Mouse (Mus musculus) heart, embryonic 10.5 days (tissue): ENCODE results near the gene Psmb3. TPM values are rescaled to one million over a fixed set of nuclear protein-coding genes. Genes with fewer than 3 reads are reported as not detected.
A peak's percentile ranks its signal among the peaks of the same experiment; 100 is the strongest.

Experiments used
- DNase-seq: peaks from one replicate; pipeline ENCODE4 v3.0.0-alpha.2; 2017; ENCODE audit warnings: low spot score
- H3K27ac ChIP-seq: fragments of 300-500 bp; sonication (generic); 2 replicates; pipeline ENCODE4 v1.5.1; 2016; ENCODE audit warnings: mild to moderate bottlenecking
- H3K27me3 ChIP-seq: fragments of 300-500 bp; sonication (generic); 2 replicates; pipeline ENCODE4 v1.6.1; 2016; ENCODE audit warnings: mild to moderate bottlenecking; ENCODE audit not compliant: poor library complexity, insufficient read depth, severe bottlenecking
- H3K36me3 ChIP-seq: fragments of 300-500 bp; sonication (generic); 2 replicates; pipeline ENCODE4 v1.6.1; 2016; ENCODE audit warnings: mild to moderate bottlenecking, moderate library complexity
- H3K4me1 ChIP-seq: fragments of 300-500 bp; sonication (generic); 2 replicates; pipeline ENCODE4 v1.6.1; 2016; ENCODE audit warnings: mild to moderate bottlenecking
- H3K4me3 ChIP-seq: fragments of 300-500 bp; sonication (generic); 2 replicates; pipeline ENCODE4 v1.5.1; 2016; ENCODE audit warnings: mild to moderate bottlenecking, moderate library complexity
- H3K9me3 ChIP-seq: fragments of 300-500 bp; sonication (generic); 2 replicates; pipeline ENCODE4 v1.6.1; 2016; ENCODE audit warnings: mild to moderate bottlenecking, moderate library complexity
- WGBS: fragments of 180-500 bp; shearing (Covaris S2); methylation state at CpG from one replicate; pipeline ENCODE4 v1.1.7; 2016; 5-methylcytosine and 5-hydroxymethylcytosine counted together
- polyA plus RNA-seq: library from polyadenylated mRNA; unstranded; fragments of >200 nt; fragmentation: Nextera tagmentation; extraction: Ambion mirVana; gene quantifications from 2 replicates; pipeline ENCODE4 v1.2.1, GENCODE M21; 2016

Psmb3 gene
- polyA plus RNA-seq, 1 experiment from 2014 or later = 557 TPM

DNA sequence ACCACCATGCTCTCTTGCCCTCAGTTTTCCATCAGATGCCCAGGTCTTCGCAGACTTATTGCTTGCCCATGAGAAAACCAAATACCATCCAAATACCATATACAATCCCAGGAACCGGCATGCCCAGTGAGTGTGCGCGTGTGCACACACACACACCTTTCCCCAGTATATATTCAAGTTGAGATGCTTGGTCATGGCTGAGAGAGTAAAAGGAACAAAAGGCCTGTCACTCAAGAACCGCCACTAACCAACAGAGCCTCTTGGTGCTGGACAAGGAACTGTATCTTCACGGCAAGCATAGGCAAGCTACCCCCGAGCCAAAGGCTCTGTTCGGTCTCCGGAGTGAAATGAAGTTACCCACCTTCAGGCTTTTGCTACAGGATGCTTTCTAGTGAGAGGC is 39.4 kb downstream of the Psmb3 start:
- no peak overlapping the region for H3K27ac ChIP-seq
- no peak overlapping the region; the same call in 1 of the 2 replicates for H3K4me3 ChIP-seq
- H3K36me3 ChIP-seq = peaks cover 15% of the 10 kb centered on the region

DNA sequence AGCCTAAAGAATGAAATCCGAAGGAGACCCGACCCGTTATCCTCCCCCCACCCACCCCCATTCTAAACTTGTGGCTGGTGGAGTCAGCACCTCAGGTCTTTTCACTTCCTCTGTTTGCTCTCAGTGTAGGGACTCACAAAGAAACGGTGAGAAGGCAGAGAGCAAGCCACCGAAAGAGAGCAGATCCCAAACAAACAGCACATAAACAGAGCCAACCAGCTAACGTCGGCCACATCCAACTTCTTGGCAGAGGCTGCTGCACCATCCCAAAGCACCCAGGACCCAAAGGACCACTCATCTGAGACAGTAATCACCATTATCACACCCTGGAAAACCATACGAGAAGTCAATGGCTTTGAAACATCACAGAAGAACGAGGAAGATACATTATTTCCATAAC is 40.2 kb downstream of the Psmb3 start:
- Histone ChIP-seq H3K9me3 (no peaks in the 10 kb centered on the region), H3K27ac (0 out of 2 replicates have a peak overlapping the region, but pooled peaks have one; percentile 42)
- 40% methylated on average over 9 of the region's 9 CpGs for WGBS

More for the DNA sequence above, 39.4 kb downstream of the Psmb3 start:
- H3K27me3 ChIP-seq = no peaks in the 10 kb centered on the region
- peaks cover 27% of the 10 kb centered on the region for H3K4me1 ChIP-seq
- no peaks in the 10 kb centered on the region for H3K9me3 ChIP-seq
- WGBS = 86% methylated on average over 9 of the region's 9 CpGs
- DNase-seq = no peak

GRCm38 (mm10) chr11:97744063-97744717 is 41.0 kb downstream of the Psmb3 start, which contains the start of gene Pip4k2b:
TSS of gene Pip4k2b (minus strand) at chr11:97744704.
- under 1% methylated on average over 62 of the region's 63 CpGs for WGBS
- peaks cover 30% of the 10 kb centered on the region for H3K36me3 ChIP-seq
- peak within 1 kb of the TSS; percentile 99 for H3K27ac ChIP-seq
- no peaks in the 10 kb centered on the region for H3K9me3 ChIP-seq
- no peak for DNase-seq
- no peaks in the 10 kb centered on the region for H3K27me3 ChIP-seq
- H3K4me3 ChIP-seq = peak within 1 kb of the TSS; percentile 91
- H3K4me1 ChIP-seq = peaks cover 27% of the 10 kb centered on the region

More for the DNA sequence above, 40.2 kb downstream of the Psmb3 start:
- peak overlapping the region; percentile 91 for H3K4me3 ChIP-seq
- peaks cover 27% of the 10 kb centered on the region for H3K4me1 ChIP-seq
- peaks cover 23% of the 10 kb centered on the region for H3K36me3 ChIP-seq
- no peaks in the 10 kb centered on the region for H3K27me3 ChIP-seq
- DNase-seq = no peak

DNA sequence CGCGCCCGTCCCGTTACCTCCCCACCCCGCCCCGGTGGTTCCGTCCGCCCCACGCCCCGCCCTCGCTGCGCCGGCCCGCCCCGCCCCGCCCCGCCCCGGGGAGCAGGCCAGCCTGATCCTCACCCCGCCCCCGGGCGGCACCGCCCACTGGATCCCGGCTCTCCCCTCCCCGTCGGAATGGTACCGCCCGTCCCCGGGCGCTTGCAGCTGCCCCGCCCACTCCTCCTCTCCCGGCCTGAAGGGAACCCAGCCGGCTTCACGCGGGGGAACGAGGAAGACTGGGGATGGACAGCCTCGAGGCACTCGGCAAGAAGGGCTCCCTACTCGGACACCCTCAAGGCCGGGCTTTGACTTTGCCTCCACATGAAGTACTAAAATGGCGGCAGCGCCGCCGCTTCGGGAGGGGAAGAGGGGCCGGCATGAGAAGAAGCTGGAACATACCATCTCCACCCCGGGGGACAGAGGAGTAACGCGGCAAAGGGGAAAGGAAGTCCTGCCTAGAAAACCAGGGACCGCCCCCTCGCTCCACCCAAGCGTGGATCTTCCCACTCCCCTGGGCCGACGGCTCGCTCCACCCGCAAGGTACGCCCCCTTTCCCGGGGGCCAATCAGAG is 41.6 kb downstream of the Psmb3 start:
- peak; percentile 99 for DNase-seq
- no peaks in the 10 kb centered on the region for H3K27me3 ChIP-seq
- H3K27ac ChIP-seq = peak overlapping the region; percentile 99
- 1% methylated on average over 39 of the region's 57 CpGs for WGBS
- no peaks in the 10 kb centered on the region for H3K9me3 ChIP-seq
- peaks cover 27% of the 10 kb centered on the region for H3K4me1 ChIP-seq
- peaks cover 36% of the 10 kb centered on the region for H3K36me3 ChIP-seq
- H3K4me3 ChIP-seq = peak overlapping the region; percentile 91

- no peak for DNase-seq
- peak overlapping the region; percentile 91 for H3K4me3 ChIP-seq
- H3K27me3 ChIP-seq = no peaks in the 10 kb centered on the region
- H3K9me3 ChIP-seq = no peaks in the 10 kb centered on the region
- peak overlapping the region; percentile 99; the same call in 1 of the 2 replicates for H3K27ac ChIP-seq
- 11% methylated on average over 13 of the region's 13 CpGs for WGBS
- H3K4me1 ChIP-seq = peaks cover 24% of the 10 kb centered on the region
- H3K36me3 ChIP-seq = peaks cover 40% of the 10 kb centered on the region
Measured at GRCm38 (mm10) chr11:97745331-97745721, 42.1 kb downstream of the Psmb3 start.

DNA sequence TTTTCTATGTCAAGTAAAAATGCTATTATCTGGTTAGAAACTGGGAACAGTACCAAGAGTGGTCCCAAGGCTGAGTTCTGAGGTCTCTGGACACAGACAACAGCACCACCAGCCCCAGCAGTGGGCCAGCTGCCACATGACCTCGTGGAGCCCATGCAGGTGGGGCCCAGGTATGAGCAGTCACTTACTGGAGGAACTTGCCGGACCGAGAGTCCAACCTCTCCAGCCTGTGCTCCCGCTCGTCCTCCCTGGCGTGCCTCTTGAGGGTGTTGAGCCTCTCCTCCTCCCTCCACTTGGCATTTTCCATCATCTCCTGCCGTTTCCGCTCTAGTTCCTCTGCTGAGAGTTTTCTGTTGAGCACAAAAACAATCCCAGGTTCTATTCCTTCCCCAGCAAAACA is 44.6 kb downstream of the Psmb3 start:
- no peaks in the 10 kb centered on the region for H3K9me3 ChIP-seq
- H3K27ac ChIP-seq = no peak overlapping the region
- H3K4me1 ChIP-seq = peaks cover 15% of the 10 kb centered on the region
- H3K4me3 ChIP-seq = no peak overlapping the region
- H3K36me3 ChIP-seq = peaks cover 63% of the 10 kb centered on the region
- WGBS = 87% methylated on average over 8 of the region's 8 CpGs
- no peak for DNase-seq
- H3K27me3 ChIP-seq = no peaks in the 10 kb centered on the region

DNA sequence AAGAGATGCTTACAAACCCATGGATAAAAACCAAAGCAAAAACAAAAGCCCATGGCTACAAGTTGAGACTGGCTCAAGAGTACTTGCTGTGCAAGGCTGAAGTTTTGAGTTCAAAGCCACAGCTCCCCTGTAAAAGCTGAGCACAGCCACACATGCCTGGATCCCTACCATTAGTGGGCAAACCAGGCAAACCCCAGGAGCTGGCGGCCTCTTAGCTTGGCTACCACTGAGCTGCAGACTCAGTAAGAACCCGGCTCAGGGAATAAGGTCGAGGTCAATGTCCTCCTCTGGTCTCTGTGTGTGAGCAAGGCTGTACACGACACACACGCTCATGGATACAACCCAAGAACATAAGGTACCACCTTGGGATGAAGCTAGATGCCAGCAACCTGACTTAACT is 45.3 kb downstream of the Psmb3 start:
- H3K36me3 ChIP-seq = peaks cover 70% of the 10 kb centered on the region
- H3K27me3 ChIP-seq = no peaks in the 10 kb centered on the region
- WGBS = 88% methylated on average over 5 of the region's 5 CpGs
- peaks cover 8% of the 10 kb centered on the region for H3K4me1 ChIP-seq
- H3K4me3 ChIP-seq = no peak overlapping the region
- no peak overlapping the region for H3K27ac ChIP-seq
- no peak for DNase-seq
- no peaks in the 10 kb centered on the region for H3K9me3 ChIP-seq

GRCm38 (mm10) chr11:97753277-97753676 is 50.1 kb downstream of the Psmb3 start:
- Histone ChIP-seq H3K4me1 (no peaks in the 10 kb centered on the region), H3K4me3 (no peak overlapping the region), H3K9me3 (no peaks in the 10 kb centered on the region), H3K36me3 (peaks cover 90% of the 10 kb centered on the region), H3K27ac (no peak overlapping the region), H3K27me3 (no peaks in the 10 kb centered on the region)
- 92% methylated on average over 8 of the region's 8 CpGs for WGBS
- no peak for DNase-seq

DNA sequence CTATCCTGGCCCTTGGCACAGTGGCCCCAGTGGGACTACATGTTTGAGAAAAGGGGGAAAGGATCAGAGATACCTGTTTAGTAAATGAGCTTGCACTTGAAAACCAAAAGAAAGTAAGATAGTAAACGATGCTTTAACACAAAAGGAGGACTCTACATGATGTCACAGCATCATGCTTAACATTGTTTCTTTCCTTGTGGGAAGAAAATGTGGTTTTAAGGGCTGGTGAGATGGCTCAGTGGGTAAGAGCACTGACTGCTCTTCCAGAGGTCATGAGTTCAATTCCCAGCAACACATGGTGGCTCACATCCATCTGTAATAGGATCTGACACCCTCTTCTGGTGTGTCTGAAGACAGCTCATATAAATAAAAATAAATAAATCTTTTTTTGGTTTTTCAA is 54.9 kb downstream of the Psmb3 start:
- no peaks in the 10 kb centered on the region for H3K9me3 ChIP-seq
- H3K36me3 ChIP-seq = peaks cover 88% of the 10 kb centered on the region
- no peak overlapping the region for H3K4me3 ChIP-seq
- no peak overlapping the region for H3K27ac ChIP-seq
- H3K27me3 ChIP-seq = no peaks in the 10 kb centered on the region
- no peaks in the 10 kb centered on the region for H3K4me1 ChIP-seq
- whole genome bisulfite sequencing = 87% methylated on average over 1 of the region's 1 CpGs
- DNase-seq = no peak

DNA sequence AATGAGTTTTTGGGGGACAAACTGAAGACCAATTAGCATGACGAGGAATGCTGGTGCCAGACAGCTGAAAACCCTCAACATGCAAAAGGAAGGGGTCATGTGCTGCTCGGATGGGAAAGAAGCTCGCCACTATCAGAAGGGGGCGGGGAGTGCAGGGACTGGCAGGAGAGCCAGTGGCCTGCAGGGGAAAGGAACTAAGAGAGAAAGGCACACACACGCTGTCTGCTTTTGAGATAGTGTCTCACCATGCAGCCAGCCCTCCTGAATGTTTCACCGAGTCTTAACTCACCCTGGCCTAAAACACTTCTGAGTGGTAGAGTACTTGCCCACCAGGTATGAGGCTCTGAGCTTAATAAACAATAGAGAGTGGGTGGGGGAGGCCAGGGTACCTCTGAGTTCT is 55.7 kb downstream of the Psmb3 start:
- 73% methylated on average over 6 of the region's 6 CpGs for WGBS
- Histone ChIP-seq H3K27ac (no peak overlapping the region), H3K9me3 (no peaks in the 10 kb centered on the region), H3K4me1 (no peaks in the 10 kb centered on the region), H3K27me3 (no peaks in the 10 kb centered on the region), H3K36me3 (peaks cover 87% of the 10 kb centered on the region), H3K4me3 (no peak overlapping the region)
- DNase-seq = no peak

- H3K9me3 ChIP-seq = no peaks in the 10 kb centered on the region
- no peak overlapping the region for H3K27ac ChIP-seq
- H3K4me1 ChIP-seq = peaks cover 12% of the 10 kb centered on the region
- H3K36me3 ChIP-seq = peaks cover 73% of the 10 kb centered on the region
- no peak for DNase-seq
- no peak overlapping the region for H3K4me3 ChIP-seq
- no peaks in the 10 kb centered on the region for H3K27me3 ChIP-seq
Measured at GRCm38 (mm10) chr11:97761638-97762037, 58.4 kb downstream of the Psmb3 start.
